Mouse (Mus musculus): ENCODE data around the gene 0610012G03Rik.

GRCm38 (mm10) chr16:31933751-31934549 is 14.3 kb downstream of the 0610012G03Rik start, which contains the start of gene Pigz:
- TF ChIP-seq CTCF (IDR thresholded peaks at IDR 0.05; ENCODE audit: control insufficient read depth, insufficient read depth, low read length) (no peak), POLR2A (IDR thresholded peaks at IDR 0.05; ENCODE audit: borderline replicate concordance, control insufficient read depth, low read depth, low read length) (no peak)

Data from bone marrow, adult 2 months (tissue).